Mouse (Mus musculus) erythroblast, embryonic 14.5 days (primary cell): ENCODE data around the gene Tmem273. TPM values are rescaled to one million over a fixed set of nuclear protein-coding genes. Genes with fewer than 3 reads are reported as not detected.

Source experiments
- H3K27me3 ChIP-seq: 2 replicates; pipeline ENCODE4 v1.6.1; 2012; ENCODE audit warnings: inconsistent platforms; ENCODE audit not compliant: control insufficient read depth
- H3K36me3 ChIP-seq: 2 replicates; pipeline ENCODE4 v1.6.1; 2012; ENCODE audit warnings: mild to moderate bottlenecking, inconsistent platforms; ENCODE audit not compliant: control insufficient read depth
- H3K4me1 ChIP-seq: 2 replicates; pipeline ENCODE4 v1.6.1; 2012; ENCODE audit warnings: inconsistent platforms; ENCODE audit not compliant: control insufficient read depth
- H3K4me3 ChIP-seq: replicated peaks from 2 replicates; pipeline ENCODE3; 2012; ENCODE audit warnings: moderate library complexity, mild to moderate bottlenecking, inconsistent platforms
- H3K9me3 ChIP-seq: 2 replicates; pipeline ENCODE4 v1.6.1; 2012; ENCODE audit warnings: low read length, inconsistent platforms, mixed read lengths; ENCODE audit not compliant: control insufficient read depth
- GATA1 ChIP-seq: IDR thresholded peaks from 2 replicates; pipeline ENCODE4 v1.6.1; 2012; ENCODE audit warnings: low read length, inconsistent platforms, mixed read lengths
- TAL1 ChIP-seq: IDR thresholded peaks from 3 replicates; pipeline ENCODE4 v1.6.1; 2012; ENCODE audit warnings: low read length, inconsistent platforms, mixed read lengths
- polyA plus RNA-seq: library from polyadenylated mRNA; stranded (reverse); fragments of >175 nt; gene quantifications from 2 replicates; pipeline ENCODE4 v1.2.3, GENCODE M21; 2012

The Tmem273 gene
- polyA plus RNA-seq, 1 experiment = not detected

DNA sequence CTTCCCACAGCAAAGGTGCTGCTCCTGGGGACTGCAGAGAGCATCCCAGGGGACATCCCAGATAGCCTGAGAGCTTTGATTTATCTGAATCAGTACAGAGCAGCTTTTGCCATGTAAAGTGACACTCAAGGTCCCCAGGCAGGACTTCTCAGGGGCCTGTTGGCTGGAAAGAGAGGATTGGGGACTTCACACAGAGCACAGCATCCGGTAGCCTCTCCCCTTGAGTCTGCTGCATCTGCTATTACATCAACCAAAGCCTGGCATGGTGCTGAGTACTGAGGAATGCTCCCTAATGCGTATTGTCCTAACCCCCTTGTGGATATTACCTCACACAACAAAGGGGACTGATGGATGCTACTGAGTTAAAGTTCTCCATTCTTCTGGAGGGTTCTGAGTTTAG is 75.9 kb downstream of the Tmem273 start:
- Histone ChIP-seq H3K4me3 (no peak overlapping the region), H3K9me3 (no peaks in the 10 kb centered on the region), H3K36me3 (no peaks in the 10 kb centered on the region), H3K4me1 (peaks cover 3% of the 10 kb centered on the region), H3K27me3 (peaks cover 19% of the 10 kb centered on the region)
- TF ChIP-seq GATA1 = no peak
- no peak for TF ChIP-seq TAL1

DNA sequence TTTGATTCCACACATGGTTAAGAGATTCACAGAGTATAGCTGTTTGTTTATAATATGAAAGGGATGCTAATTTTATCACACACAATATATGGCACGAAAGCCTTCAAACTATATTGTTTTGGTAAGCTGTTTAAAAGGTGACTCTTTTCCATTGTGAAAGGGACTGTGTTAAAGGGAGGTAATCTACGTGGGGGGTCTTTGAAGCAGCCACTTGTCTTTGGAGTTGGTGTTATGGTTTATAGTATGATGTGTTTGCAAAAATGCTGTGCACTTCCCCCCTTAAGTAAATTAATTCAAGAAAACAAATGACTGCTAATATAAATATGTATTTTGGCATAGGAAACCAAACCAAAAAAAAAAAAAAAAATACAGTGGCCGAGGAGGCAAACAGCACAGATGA is 79.6 kb downstream of the Tmem273 start:
- H3K27me3 ChIP-seq = no peaks in the 10 kb centered on the region
- H3K4me3 ChIP-seq = no peak overlapping the region
- H3K9me3 ChIP-seq = no peaks in the 10 kb centered on the region
- H3K4me1 ChIP-seq = no peaks in the 10 kb centered on the region
- no peaks in the 10 kb centered on the region for H3K36me3 ChIP-seq
- no peak for TF ChIP-seq GATA1

Other genes with a start within 250 kb of the Tmem273 start
- not detected in 2 replicates for gene Prrxl1, start 186.6 kb upstream of the Tmem273 start, polyA plus RNA-seq
- gene 3425401B19Rik, start 100.7 kb upstream of the Tmem273 start, polyA plus RNA-seq = not detected in 2 replicates
- not detected in 2 replicates for gene Fam170b, start 48.0 kb downstream of the Tmem273 start, polyA plus RNA-seq
- gene Vstm4, start 70.8 kb downstream of the Tmem273 start, polyA plus RNA-seq = not detected in 2 replicates
- not detected in 2 replicates for gene Lrrc18, start 205.4 kb downstream of the Tmem273 start, polyA plus RNA-seq